Mouse (Mus musculus) spleen, adult 2 months (tissue): ENCODE results near the gene Btbd35f11. TPM values are rescaled to one million over a fixed set of nuclear protein-coding genes. Genes with fewer than 3 reads are reported as not detected.
"Not testable (repeated sequence)": the region's sequence is repeated elsewhere in the genome, so short reads cannot be mapped to it uniquely, and the experiment has no call there.

Source experiments
- DNase-seq, 2 experiments: peaks; one replicate each; pipeline versions ENCODE4 v3.0.0 to v3.0.0-alpha.2; 2012 to 2021; ENCODE audit warnings: low spot score in 2 of 2, low read depth in 1 of 2
- H3K27ac ChIP-seq: fragments of 200-500 bp; 2 replicates; pipeline ENCODE4 v1.5.1; 2012; ENCODE audit warnings: low read length, inconsistent platforms; ENCODE audit not compliant: insufficient read depth
- H3K27me3 ChIP-seq: fragments of 200-500 bp; 2 replicates; pipeline ENCODE4 v1.6.1; 2012; ENCODE audit warnings: mild to moderate bottlenecking, moderate library complexity, low read length, inconsistent platforms; ENCODE audit not compliant: control insufficient read depth, insufficient read depth
- H3K36me3 ChIP-seq: fragments of 200-500 bp; 2 replicates; pipeline ENCODE4 v1.6.1; 2012; ENCODE audit warnings: mild to moderate bottlenecking, low read length, inconsistent platforms; ENCODE audit not compliant: control insufficient read depth, insufficient read depth
- H3K4me1 ChIP-seq: fragments of 200-500 bp; 2 replicates; pipeline ENCODE4 v1.6.1; 2011; ENCODE audit warnings: inconsistent platforms; ENCODE audit not compliant: control insufficient read depth, insufficient read depth, insufficient read length
- H3K4me3 ChIP-seq: fragments of 200-500 bp; 2 replicates; pipeline ENCODE4 v1.5.1; 2011; ENCODE audit warnings: mild to moderate bottlenecking, inconsistent platforms; ENCODE audit not compliant: insufficient read depth, insufficient read length; ENCODE audit errors: extremely low read depth
- WGBS: fragments of 180-500 bp; shearing (Covaris S2); methylation state at CpG from one replicate; pipeline ENCODE4 v1.1.7; 2018; 5-methylcytosine and 5-hydroxymethylcytosine counted together
- polyA plus RNA-seq: library from polyadenylated mRNA; depleted of rRNA; stranded (reverse); fragments of >200 nt; gene quantifications from 2 replicates; pipeline ENCODE4 v1.2.3, GENCODE M21; 2012; rRNA removed

Gene Btbd35f11
- polyA plus RNA-seq, result not detected in 2 replicates

GRCm38 (mm10) chrX:3443590-3443989, at the start of gene Btbd35f11:
Btbd35f11 (minus strand) TSS chrX:3443690.
- H3K4me1 ChIP-seq, H3K27ac ChIP-seq, H3K36me3 ChIP-seq, H3K4me3 ChIP-seq, H3K27me3 ChIP-seq, DNase-seq: not testable (repeated sequence)
- 64% methylated on average over 2 of the region's 3 CpGs for WGBS

GRCm38 (mm10) chrX:3409946-3410345, 33.5 kb downstream of the Btbd35f11 start:
- not testable (repeated sequence) for H3K27ac ChIP-seq, H3K4me1 ChIP-seq, H3K27me3 ChIP-seq, H3K36me3 ChIP-seq, H3K4me3 ChIP-seq, DNase-seq
- 91% methylated on average over 1 of the region's 2 CpGs for WGBS

Other genes with a start within 250 kb of the Btbd35f11 start
- not detected in 2 replicates for gene Btbd35f24, start 247.9 kb downstream of the Btbd35f11 start, polyA plus RNA-seq